Mouse (Mus musculus) small intestine, adult 2 months (tissue): ENCODE results near the gene Mmgt2. TPM values are rescaled to one million over a fixed set of nuclear protein-coding genes. Genes with fewer than 3 reads are reported as not detected.

Experiments used
- H3K27ac ChIP-seq: fragments of 200-500 bp; 2 replicates; pipeline ENCODE4 v1.5.1; 2012; ENCODE audit warnings: low read depth, low read length, control low read depth, inconsistent platforms; ENCODE audit not compliant: insufficient read depth
- H3K27me3 ChIP-seq: fragments of 200-500 bp; 2 replicates; pipeline ENCODE4 v1.6.1; 2012; ENCODE audit warnings: mild to moderate bottlenecking, moderate library complexity, low read length, inconsistent platforms; ENCODE audit not compliant: control insufficient read depth, insufficient read depth
- H3K36me3 ChIP-seq: fragments of 200-500 bp; 2 replicates; pipeline ENCODE4 v1.6.1; 2012; ENCODE audit warnings: mild to moderate bottlenecking, low read length, control low read depth, inconsistent platforms; ENCODE audit not compliant: control insufficient read depth, insufficient read depth
- H3K4me1 ChIP-seq: fragments of 200-500 bp; 2 replicates; pipeline ENCODE4 v1.6.1; 2012; ENCODE audit warnings: low read length, inconsistent platforms, mixed read lengths; ENCODE audit not compliant: control insufficient read depth, insufficient read depth, insufficient read length
- H3K4me3 ChIP-seq: fragments of 200-500 bp; 2 replicates; pipeline ENCODE4 v1.5.1; 2012; ENCODE audit warnings: low read depth, mild to moderate bottlenecking, control low read depth, inconsistent platforms, low read length, moderate library complexity
- CTCF ChIP-seq: fragments of 200-500 bp; IDR thresholded peaks from 2 replicates; pipeline ENCODE4 v1.5.1; 2012; ENCODE audit warnings: low read depth, mild to moderate bottlenecking, control low read depth, inconsistent platforms, low read length, moderate library complexity, mixed read lengths; ENCODE audit not compliant: insufficient replicate concordance, insufficient read length; ENCODE audit errors: extremely low read depth
- POLR2A ChIP-seq: fragments of 200-500 bp; IDR thresholded peaks from 2 replicates; pipeline ENCODE4 v1.6.1; 2012; ENCODE audit warnings: low read depth, mild to moderate bottlenecking, control low read depth, inconsistent platforms, low read length, moderate library complexity
- WGBS: fragments of 180-500 bp; shearing (Covaris S2); methylation state at CpG from one replicate; pipeline ENCODE4 v1.1.7; 2018; 5-methylcytosine and 5-hydroxymethylcytosine counted together
- polyA plus RNA-seq: library from polyadenylated mRNA; depleted of rRNA; stranded (reverse); fragments of >200 nt; gene quantifications from 2 replicates; pipeline ENCODE4 v1.2.3, GENCODE M21; 2012; rRNA removed

Gene Mmgt2
- polyA plus RNA-seq, 1 experiment, result 26.4 TPM

- no peak for TF ChIP-seq POLR2A
- TF ChIP-seq CTCF, result no peak
- peaks cover 5% of the 10 kb centered on the region; the same call in 1 of the 2 replicates for H3K4me1 ChIP-seq
- no peaks in the 10 kb centered on the region for H3K27me3 ChIP-seq
- H3K4me3 ChIP-seq, result no peak overlapping the region
- H3K27ac ChIP-seq, result no peak overlapping the region
- 24% methylated on average over 11 of the region's 11 CpGs for WGBS
- H3K36me3 ChIP-seq, result no peaks in the 10 kb centered on the region
Observed at GRCm38 (mm10) chr11:62693299-62694184, 45.1 kb downstream of the Mmgt2 start.

DNA sequence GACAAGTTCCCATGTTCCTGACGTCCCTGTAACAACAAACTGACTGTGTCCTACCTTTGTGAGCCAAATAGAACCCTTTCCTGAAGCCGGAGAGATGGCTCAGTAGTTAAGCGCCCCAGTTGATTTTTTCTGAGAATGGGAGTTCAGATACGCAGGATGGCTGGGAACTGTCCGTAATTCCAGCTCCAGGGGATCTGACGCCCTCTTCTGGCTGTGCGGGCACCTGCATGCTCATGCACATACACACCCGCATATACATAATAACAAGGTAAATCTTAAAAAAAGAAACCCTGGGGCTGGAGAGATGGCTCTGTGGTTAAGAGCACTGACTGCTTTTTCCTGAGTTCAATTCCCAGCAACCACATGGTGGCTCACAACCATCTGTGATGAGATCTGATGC, 46.7 kb downstream of the Mmgt2 start:
- 92% methylated on average over 8 of the region's 8 CpGs for WGBS
- H3K4me1 ChIP-seq, result peaks cover 5% of the 10 kb centered on the region; the same call in 1 of the 2 replicates

DNA sequence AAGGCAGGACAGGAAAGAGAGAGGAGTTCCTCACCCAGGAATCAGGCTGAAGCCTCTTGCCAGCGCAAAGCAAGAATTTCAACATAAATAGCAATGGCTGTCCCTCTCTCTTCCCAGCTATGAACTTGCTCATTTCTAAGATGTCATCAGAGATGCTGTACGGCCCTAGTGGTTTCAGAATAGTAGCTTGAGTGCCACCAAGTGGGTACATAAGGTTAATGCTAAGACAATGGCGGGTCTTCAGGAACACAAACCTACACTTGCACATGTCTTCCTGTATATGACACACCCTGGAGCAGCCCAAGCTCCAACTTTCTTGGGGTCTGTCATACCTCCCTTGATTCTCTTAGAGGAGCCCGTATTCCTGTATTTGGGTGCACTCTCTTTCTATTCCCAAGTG, 51.3 kb downstream of the Mmgt2 start:
- no peak overlapping the region for H3K27ac ChIP-seq
- H3K4me1 ChIP-seq, result no peaks in the 10 kb centered on the region
- TF ChIP-seq POLR2A (no peak), CTCF (no peak)
- H3K4me3 ChIP-seq, result no peak overlapping the region
- no peaks in the 10 kb centered on the region for H3K36me3 ChIP-seq
- WGBS, result 67% methylated on average over 4 of the region's 4 CpGs
- no peaks in the 10 kb centered on the region for H3K27me3 ChIP-seq

More for the DNA sequence above, 46.7 kb downstream of the Mmgt2 start:
- Histone ChIP-seq H3K27ac (no peak overlapping the region), H3K36me3 (no peaks in the 10 kb centered on the region), H3K4me3 (no peak overlapping the region), H3K27me3 (no peaks in the 10 kb centered on the region)
- no peak for TF ChIP-seq CTCF
- TF ChIP-seq POLR2A, result no peak

DNA sequence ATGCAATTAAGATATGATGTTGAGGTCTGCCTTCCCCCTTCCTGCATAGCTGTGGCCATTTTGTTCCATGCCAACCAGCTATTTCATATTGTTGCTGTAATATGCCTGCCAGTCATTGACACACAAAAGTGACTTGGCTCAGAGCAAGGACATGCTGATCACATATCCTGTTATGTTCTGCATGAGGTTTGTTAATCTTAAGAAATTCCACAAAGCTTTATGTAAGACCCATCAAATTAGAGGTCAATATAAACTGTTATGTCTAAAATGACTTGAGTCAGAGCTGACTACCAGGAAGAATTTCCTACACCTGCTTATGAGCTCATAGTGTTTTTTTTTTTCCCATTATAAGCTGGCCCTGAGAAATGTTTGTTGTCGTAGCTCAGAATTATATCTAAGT, 52.8 kb downstream of the Mmgt2 start:
- TF ChIP-seq POLR2A, result no peak
- TF ChIP-seq CTCF, result no peak
- H3K4me3 ChIP-seq, result no peak overlapping the region
- no peak overlapping the region for H3K27ac ChIP-seq
- H3K27me3 ChIP-seq, result no peaks in the 10 kb centered on the region; the same call in 1 of the 2 replicates
- H3K36me3 ChIP-seq, result no peaks in the 10 kb centered on the region
- WGBS, result 51% methylated on average over 1 of the region's 1 CpGs
- no peaks in the 10 kb centered on the region for H3K4me1 ChIP-seq

- no peaks in the 10 kb centered on the region for H3K36me3 ChIP-seq
- no peak overlapping the region for H3K4me3 ChIP-seq
- no peaks in the 10 kb centered on the region for H3K4me1 ChIP-seq
- TF ChIP-seq CTCF (no peak), POLR2A (no peak)
- H3K27ac ChIP-seq, result no peak overlapping the region
- H3K27me3 ChIP-seq, result no peaks in the 10 kb centered on the region; the same call in 1 of the 2 replicates
- WGBS, result 73% methylated on average over 2 of the region's 2 CpGs
Observed at GRCm38 (mm10) chr11:62706141-62706540, 57.7 kb downstream of the Mmgt2 start.

DNA sequence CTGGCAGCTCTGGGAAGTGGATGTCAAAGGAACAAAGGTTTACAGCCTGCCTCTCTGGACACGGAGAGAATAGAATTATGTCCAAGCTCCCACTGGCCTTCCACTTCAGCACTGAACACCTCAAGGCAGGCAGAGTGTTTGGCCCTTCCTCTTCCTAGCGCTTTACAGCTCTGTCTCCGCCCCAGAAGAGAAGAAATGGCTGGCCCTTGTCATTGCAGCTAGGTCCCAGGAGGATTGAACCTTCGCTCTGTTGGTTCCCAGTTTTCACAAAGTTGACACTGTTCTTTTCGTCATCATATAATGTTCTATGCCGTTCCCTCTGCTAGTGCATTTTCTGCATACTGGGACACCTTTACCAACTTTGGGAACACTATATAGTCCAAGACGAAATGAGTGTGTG, 59.8 kb downstream of the Mmgt2 start:
- no peaks in the 10 kb centered on the region; the same call in 1 of the 2 replicates for H3K27me3 ChIP-seq
- no peaks in the 10 kb centered on the region for H3K4me1 ChIP-seq
- no peaks in the 10 kb centered on the region for H3K36me3 ChIP-seq
- H3K27ac ChIP-seq, result no peak overlapping the region
- 80% methylated on average over 7 of the region's 7 CpGs for WGBS
- TF ChIP-seq POLR2A (no peak), CTCF (no peak)
- H3K4me3 ChIP-seq, result no peak overlapping the region

DNA sequence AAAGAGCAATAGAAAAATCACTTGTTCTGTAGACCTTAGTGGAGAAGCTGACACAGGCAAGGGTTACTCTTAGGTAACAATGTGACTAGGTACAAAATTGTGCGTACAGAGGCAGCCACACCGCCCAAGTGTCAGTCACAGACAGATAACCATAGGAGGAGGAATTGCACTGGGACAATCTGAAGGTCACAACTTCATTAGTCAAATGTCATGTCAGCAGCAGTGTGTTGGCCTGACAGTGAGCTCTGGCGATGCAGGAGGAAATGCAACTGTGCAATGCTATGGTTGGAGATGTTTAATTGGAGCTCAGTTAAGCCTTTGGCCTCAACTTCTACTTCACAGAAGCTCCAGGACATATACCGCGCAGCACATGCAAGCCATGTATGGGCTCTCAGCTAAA, 62.2 kb downstream of the Mmgt2 start:
- Histone ChIP-seq H3K4me1 (no peaks in the 10 kb centered on the region), H3K27ac (no peak overlapping the region), H3K4me3 (no peak overlapping the region), H3K27me3 (no peaks in the 10 kb centered on the region), H3K36me3 (no peaks in the 10 kb centered on the region)
- no peak for TF ChIP-seq POLR2A
- TF ChIP-seq CTCF, result no peak
- 73% methylated on average over 5 of the region's 5 CpGs for WGBS

Other genes with a start within 250 kb of the Mmgt2 start
- gene Pigl, start 190.2 kb upstream of the Mmgt2 start, polyA plus RNA-seq, result 2.4 and 5.8 TPM in 2 replicates
- gene Ncor1, start 190.1 kb upstream of the Mmgt2 start, polyA plus RNA-seq, result 49.1 and 130 TPM in 2 replicates
- gene Cenpv, start 109.4 kb upstream of the Mmgt2 start, polyA plus RNA-seq, result 77.4 and 175 TPM in 2 replicates
- gene Ubb, start 97.5 kb upstream of the Mmgt2 start, polyA plus RNA-seq, result 827 and 2,308 TPM in 2 replicates
- 4.0 and 4.7 TPM in 2 replicates for gene Trpv2, start 74.2 kb upstream of the Mmgt2 start, polyA plus RNA-seq
- gene Lrrc75a, start 141 bp upstream of the Mmgt2 start, polyA plus RNA-seq, result 40.6 and 109 TPM in 2 replicates
- gene Zfp287, start 83.2 kb downstream of the Mmgt2 start, polyA plus RNA-seq, result 0.28 and 0.39 TPM in 2 replicates
- not detected in 2 replicates for gene Gm10428, start 104.4 kb downstream of the Mmgt2 start, polyA plus RNA-seq
- 0.04 and 0.14 TPM in 2 replicates for gene Zfp286, start 140.8 kb downstream of the Mmgt2 start, polyA plus RNA-seq
- gene Trim16, start 171.6 kb downstream of the Mmgt2 start, polyA plus RNA-seq, result 3.8 and 10.9 TPM in 2 replicates
- 0.06 and 0.37 TPM in 2 replicates for gene Fbxw10, start 198.4 kb downstream of the Mmgt2 start, polyA plus RNA-seq
- gene Tvp23b, start 230.8 kb downstream of the Mmgt2 start, polyA plus RNA-seq, result 3.3 and 5.5 TPM in 2 replicates